Mouse (Mus musculus) heart, adult 18-20 months (tissue): ENCODE measurements around the gene Hoxa5. TPM values are rescaled to one million over a fixed set of nuclear protein-coding genes. Genes with fewer than 3 reads are reported as not detected.

Experiments used
- DNase-seq, 2 experiments: peaks; one replicate each; pipeline ENCODE4 v3.0.0; 2021 to 2022; ENCODE audit warnings: mixed read lengths in 1 of 2
- total RNA-seq, 2 experiments: library from RNA; stranded (reverse); gene quantifications; 2 replicates each; pipeline ENCODE4 v1.2.3; 2021

Gene Hoxa5
- total RNA-seq, 2 experiments from 2014 or later, result 0.40 to 0.59 TPM

- no peak for DNase-seq
These were observed 11.6 kb upstream of the Hoxa5 start for GRCm38 (mm10) chr6:52215771-52216535.

GRCm38 (mm10) chr6:52215070-52215469 is 10.7 kb upstream of the Hoxa5 start:
- DNase-seq, result no peak

- DNase-seq, result no peak
These were observed 9.9 kb upstream of the Hoxa5 start for GRCm38 (mm10) chr6:52214271-52214670.

GRCm38 (mm10) chr6:52213119-52213986 is 9.0 kb upstream of the Hoxa5 start, which contains the start of the genes Hoxa3 and Gm28308:
Gene Hoxa3 (minus strand): TSS chr6:52213336.
Gene Gm28308 (minus strand): TSS chr6:52213339.
- no peak for DNase-seq

- peak in 1 of 2 experiments; percentile 57 for DNase-seq
These were observed 8.2 kb upstream of the Hoxa5 start for GRCm38 (mm10) chr6:52212556-52213118.

GRCm38 (mm10) chr6:52211961-52212360 is 7.6 kb upstream of the Hoxa5 start:
- DNase-seq, result no peak

- DNase-seq, result peak; percentile 70 to 80
These were observed 7.0 kb upstream of the Hoxa5 start for GRCm38 (mm10) chr6:52211170-52211935.

GRCm38 (mm10) chr6:52209685-52210046 is 5.3 kb upstream of the Hoxa5 start:
- no peak for DNase-seq

GRCm38 (mm10) chr6:52208868-52209684 is 4.7 kb upstream of the Hoxa5 start:
- DNase-seq, result no peak

- no peak for DNase-seq
These were observed 3.9 kb upstream of the Hoxa5 start, which contains the start of gene Hoxa6 for GRCm38 (mm10) chr6:52208072-52208867. Gene Hoxa6 (minus strand): TSS chr6:52208722.

GRCm38 (mm10) chr6:52207684-52207976 is 3.2 kb upstream of the Hoxa5 start:
- no peak for DNase-seq

GRCm38 (mm10) chr6:52206882-52207683 is 2.7 kb upstream of the Hoxa5 start:
- DNase-seq, result no peak

- no peak for DNase-seq
These were observed 1.5 kb upstream of the Hoxa5 start for GRCm38 (mm10) chr6:52205638-52206621.

GRCm38 (mm10) chr6:52205221-52205620 is 834 bp upstream of the Hoxa5 start:
- no peak for DNase-seq

- DNase-seq, result peak in 1 of 2 experiments; percentile 50
These were observed 877 bp downstream of the Hoxa5 start for GRCm38 (mm10) chr6:52203371-52204049.

GRCm38 (mm10) chr6:52203121-52203370 is 1.3 kb downstream of the Hoxa5 start:
- DNase-seq, result peak in 1 of 2 experiments; percentile 22

GRCm38 (mm10) chr6:52202362-52203120 is 1.8 kb downstream of the Hoxa5 start:
- DNase-seq, result no peak
